Mouse (Mus musculus) right cerebral cortex, postnatal 25 days (tissue): ENCODE measurements around the gene Pbld2.

Experiments used
- DNase-seq: peaks from one replicate; pipeline ENCODE4 v3.0.0; 2022

Pbld2 gene

GRCm38 (mm10) chr10:63023749-63024579, at the start of gene Pbld2, which contains the start of gene Hnrnph3:
Gene Pbld2 (plus strand): TSS chr10:63024315.
Gene Hnrnph3 (minus strand): TSS chr10:63024217.
- peak; percentile 99 for DNase-seq

- no peak for DNase-seq
These were observed 44.5 kb upstream of the Pbld2 start for GRCm38 (mm10) chr10:62979667-62980038.

DNA sequence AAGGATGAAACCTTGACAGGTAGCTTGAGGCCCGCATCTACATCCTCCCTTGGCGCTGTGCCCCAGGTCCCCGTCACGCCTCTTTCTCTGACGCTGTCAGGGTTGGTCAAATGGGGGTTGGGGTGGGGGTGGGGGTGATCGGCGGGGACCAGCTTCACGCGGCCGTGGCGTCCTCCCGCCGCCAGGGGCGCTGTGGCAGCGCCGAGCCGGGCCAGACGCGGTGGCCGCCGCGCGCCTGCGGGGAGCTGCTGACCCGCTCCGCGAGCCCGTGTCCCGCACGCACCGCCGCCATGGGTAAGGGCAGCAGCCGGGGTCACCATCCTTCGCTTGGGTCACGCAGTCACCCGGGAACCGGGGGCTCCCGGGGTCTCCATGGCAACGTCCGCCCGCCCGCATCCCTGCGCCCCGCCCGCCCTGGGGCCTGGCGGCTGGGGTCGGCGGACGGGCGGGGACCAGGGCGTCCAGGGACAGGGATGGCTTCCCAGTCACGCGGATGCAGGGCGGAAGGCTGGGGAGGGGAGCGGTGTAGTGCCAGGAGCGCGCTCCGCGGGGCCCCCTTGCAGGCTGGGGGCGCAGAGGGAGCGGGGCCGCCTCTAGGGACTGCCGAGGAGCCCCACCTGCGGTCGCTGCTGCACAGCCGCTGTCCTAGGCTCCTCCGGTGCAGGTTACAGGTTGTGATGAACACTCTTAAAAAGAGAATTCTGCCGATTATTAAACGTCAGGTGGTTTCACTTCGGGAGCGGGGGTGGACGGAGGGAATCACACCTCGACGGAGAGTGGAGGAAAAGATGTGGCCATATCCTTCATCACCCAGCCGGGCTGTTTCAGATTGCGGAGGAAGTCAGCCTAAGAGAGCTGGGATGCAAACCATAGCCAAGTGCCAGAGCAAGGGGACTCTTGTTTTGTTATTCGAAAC, 43.8 kb upstream of the Pbld2 start, which contains the start of gene Rufy2:
Gene Rufy2 (plus strand): TSS at position 185 of the 916 bp plus-strand sequence.
- DNase-seq = peak; percentile 86

GRCm38 (mm10) chr10:62984072-62984471, 40.0 kb upstream of the Pbld2 start:
- DNase-seq = no peak

DNA sequence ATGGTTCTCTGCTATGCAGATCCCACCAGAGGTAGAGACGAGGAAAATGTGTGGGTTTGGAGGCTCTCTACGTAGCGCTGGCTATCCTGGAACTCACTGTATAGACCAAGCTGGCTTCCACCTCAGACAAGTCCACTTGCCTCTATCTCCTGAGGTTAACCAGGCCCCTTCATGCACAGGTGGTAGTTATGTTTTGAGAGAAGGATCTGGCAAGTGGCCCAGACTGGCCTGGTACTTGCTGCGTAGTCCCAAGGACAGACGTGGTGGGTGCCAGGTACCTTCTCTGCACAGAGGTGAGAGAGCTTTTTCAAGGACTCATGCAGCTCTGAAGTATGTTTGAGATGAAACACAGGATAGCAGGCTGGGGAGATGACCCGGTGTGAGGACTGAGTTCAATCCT, 39.6 kb upstream of the Pbld2 start:
- no peak for DNase-seq

DNA sequence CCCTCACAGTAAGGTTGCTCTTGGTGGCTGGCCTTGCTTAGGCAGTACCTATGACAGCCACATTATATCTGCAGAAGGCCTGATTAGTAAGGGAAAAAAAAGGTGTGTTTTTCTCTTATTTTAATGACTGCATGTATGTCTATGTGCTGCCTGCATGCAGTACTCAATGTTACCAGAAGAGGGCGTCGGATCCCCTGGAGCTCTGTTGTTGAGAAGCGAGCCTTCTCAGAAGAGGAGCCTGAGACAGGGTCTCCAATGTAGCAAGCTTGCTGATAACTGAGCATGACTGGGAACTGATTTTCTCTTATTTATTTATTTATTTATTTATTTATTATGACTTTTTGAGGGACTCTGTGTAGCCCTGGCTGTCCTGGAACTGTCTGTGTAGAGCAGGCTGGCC, 36.8 kb upstream of the Pbld2 start:
- DNase-seq = no peak

GRCm38 (mm10) chr10:62990636-62991035, 33.5 kb upstream of the Pbld2 start:
- no peak for DNase-seq

DNA sequence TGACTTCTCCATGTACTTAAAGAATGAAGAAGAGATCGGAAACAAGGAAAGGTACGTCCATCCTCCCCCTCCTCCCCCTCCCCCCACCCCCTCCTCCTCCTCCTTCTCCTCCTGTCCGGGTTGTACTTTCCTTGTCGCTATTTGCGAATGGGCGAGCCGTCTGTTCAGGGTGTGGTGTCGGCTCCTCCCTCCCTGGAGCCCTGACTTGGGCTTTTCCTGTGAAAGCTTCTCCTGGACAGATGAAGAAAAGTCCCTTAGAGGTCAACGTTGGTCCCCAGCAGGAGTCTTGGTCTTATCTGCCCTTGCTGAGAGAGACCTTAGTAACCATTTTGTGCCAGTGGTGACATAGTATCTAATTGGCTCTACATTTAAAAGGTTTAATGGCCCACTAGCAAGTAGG, 30.1 kb upstream of the Pbld2 start:
- DNase-seq = no peak

DNA sequence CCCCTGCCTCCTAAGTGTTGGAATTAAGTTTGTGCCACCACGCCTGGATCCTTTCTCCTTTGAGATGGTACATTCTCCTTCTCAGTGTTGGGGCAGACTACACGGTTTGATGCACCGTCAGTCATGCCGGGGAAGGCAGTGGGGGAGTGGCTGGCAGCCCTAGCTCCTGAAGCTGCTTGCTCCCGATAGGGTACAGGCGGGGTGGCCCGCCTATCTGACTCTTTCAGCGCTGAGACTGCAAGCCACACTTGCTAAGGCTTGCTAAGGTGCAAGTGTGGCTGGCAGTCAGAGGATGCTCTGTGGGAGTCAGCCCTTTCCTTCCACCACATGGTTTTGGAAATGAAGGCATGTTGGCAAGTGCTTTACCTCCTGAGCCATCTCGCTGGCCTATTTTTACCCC, 23.5 kb upstream of the Pbld2 start:
- DNase-seq = no peak

DNA sequence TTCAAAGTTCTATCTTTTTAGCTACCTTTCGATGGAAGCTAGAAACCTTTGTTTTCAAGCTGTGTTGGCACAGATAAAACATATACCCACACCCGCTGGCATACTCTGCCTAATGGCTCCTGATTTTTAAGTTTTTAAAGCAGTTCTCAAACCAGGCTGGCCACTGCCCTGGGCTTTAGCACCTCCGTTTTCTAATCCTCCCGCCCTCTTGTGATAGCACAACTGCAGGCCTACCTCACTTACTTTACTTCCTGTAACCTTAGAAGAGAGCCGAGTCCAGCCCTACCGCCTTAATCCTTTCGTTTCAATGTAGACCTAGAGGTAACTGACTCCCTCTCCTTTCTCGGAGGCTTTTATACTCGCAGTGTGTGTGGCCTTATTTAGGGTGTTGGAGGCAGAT, 20.9 kb upstream of the Pbld2 start:
- no peak for DNase-seq

DNA sequence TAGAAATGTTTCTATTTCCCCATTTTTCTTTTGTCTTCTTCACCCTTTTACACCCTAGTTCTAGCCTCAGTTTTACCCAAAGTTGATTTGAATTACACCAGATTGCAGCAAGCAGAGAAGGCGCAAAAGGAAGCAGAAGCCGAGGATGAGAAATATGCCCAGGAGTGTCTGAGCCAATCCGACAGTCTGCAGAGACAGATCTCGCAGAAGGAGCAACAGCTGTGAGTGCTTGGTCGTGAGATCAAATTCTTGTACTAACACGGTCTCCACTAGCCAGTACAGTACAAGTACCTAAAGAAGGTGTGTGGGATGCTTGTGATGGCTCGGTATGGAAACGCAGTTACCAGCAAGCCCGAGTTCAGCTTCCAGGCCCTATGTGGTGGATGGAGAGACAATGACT, 19.6 kb upstream of the Pbld2 start:
- no peak for DNase-seq

GRCm38 (mm10) chr10:63008193-63008592, 15.9 kb upstream of the Pbld2 start:
- no peak for DNase-seq

- no peak for DNase-seq
These were observed 13.8 kb upstream of the Pbld2 start for GRCm38 (mm10) chr10:63010268-63010667.

GRCm38 (mm10) chr10:63011556-63011955, 12.6 kb upstream of the Pbld2 start:
- DNase-seq = no peak

DNA sequence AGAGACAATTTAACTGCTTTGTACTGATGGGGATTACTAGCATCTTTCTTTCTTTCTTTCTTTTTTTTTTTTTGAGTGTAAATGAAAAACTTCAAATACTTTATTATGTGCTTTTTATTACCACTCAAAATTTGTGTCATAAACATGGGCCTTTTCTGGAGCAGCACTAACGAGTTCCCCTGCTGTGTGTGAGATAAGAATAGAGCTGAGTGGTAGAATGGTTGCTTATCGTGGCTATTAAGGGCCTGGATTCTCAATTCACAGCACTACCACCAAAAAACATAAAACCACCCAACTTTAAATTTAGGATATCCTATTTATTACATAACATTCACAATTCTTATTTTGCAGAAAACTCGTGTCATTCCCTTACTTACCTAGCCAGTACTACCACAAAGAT, 10.6 kb upstream of the Pbld2 start:
- no peak for DNase-seq

- no peak for DNase-seq
These were observed 9.9 kb upstream of the Pbld2 start for GRCm38 (mm10) chr10:63014168-63014567.

GRCm38 (mm10) chr10:63019304-63019703, 4.8 kb upstream of the Pbld2 start:
- DNase-seq = no peak

DNA sequence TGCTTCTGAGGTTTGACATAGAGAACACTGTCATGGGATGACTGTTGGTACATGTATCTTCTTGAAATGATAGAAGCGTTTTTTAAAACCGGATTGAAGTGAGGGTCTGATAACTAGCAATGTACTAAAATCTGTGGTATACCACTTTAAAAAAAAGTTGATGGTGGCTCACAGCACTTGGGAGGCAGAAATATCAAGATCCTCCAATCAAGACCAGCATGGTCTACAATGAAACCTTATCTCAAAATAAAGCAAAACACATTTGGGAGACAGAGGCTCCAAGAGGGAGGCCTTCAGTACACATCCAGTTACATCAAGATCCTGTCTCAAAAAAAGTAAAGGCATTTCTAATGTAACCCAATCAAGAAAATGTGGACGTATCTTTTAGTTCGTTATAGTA, 2.4 kb upstream of the Pbld2 start:
- no peak for DNase-seq

GRCm38 (mm10) chr10:63022541-63023120, 1.5 kb upstream of the Pbld2 start:
- DNase-seq = no peak

GRCm38 (mm10) chr10:63023121-63023748, 880 bp upstream of the Pbld2 start:
- peak; percentile 70 for DNase-seq

DNA sequence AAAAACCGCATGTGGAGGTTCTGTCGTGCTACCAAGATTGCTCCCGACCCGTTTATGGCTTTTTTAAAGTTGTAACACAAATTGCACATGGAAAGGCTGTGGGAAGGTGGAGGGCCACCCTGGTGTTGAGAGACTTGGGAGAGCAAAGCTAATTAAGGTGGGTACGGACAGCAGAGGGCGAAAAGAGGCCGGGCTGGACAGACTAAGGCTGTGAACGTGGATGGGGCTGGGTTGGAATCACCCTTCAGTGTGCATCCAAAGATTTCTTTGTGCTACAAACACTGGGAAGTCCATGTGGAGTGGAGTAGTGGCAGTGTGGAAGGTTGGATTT, 430 bp downstream of the Pbld2 start:
- DNase-seq = no peak

DNA sequence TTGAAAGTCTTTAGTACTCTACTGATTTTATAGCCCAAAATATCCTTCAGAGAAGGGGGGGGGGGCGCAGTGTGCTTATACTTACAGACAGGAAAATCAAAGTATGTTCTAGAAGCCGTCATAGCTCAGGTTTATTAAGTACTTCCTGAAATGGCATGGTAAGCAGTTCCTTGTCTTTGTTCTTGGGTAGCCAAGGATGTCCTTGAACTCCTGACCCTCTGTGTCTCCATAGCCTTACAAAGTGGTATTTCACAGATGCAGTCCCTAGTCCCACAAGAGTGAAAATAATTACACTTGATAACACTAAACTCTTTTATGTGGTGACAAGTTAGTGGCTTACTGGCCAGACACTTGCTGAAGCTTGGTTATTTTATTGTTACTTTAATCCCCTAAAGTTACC, 901 bp downstream of the Pbld2 start:
- no peak for DNase-seq

DNA sequence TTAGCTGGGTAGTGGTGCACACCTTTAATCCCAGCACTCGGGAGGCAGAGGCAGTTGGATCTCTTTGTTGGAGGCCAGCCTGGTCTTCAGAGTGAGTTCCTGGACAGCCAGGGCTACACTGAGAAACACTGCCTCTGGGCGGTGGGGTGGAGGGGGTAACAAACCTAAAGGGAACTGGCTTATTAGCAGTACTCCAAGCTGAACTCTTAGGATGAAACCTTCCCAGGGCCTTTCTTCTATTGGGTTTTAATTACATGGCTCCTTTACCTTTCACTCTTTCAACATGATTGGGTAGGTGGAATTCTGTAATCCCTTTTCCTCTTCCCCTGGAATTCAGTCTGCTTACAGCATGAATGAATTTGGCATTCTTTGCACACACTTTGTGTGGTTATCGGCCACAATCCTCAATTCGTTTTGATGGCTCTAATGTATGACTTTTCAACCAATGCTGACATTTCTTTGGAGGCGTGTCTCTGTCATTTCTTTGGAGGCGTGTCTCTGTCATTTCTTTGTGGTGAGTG, 1.4 kb downstream of the Pbld2 start:
- no peak for DNase-seq
